Comparison of ENCODE assay signal across 11 mouse cellular contexts in the genomic region with DNA sequence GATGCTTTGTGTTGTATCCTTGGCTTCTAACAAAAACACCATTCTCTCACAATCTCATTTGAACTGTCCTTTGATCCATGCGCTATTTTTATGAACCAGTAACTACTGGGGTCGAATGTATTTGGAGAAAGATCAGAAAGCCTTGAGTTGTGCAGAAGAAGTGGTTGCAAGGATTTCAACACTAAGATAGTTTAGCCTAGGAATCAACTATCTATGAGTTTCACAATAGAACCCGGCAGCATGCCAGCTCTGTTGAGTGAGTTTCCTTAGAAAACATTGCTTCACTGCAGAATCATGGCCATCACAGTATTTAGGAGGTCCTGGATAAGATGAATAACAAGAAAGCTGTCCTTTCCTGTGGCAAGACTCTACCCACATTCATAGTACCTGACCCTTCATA.
DNase-seq lines count a peak whose midpoint lies in the region; ATAC-seq and TF ChIP-seq lines count a peak whose summit lies in the region.
"Had no signal": no experiment of that assay in that cellular context is flagged by ENCODE, and none has a peak within 500 bp of the region (broad histone marks: within the 10 kb centered on the region; RNA-seq: fewer than 3 reads in every experiment).

No protein-coding gene starts in this region.

- ATAC-seq in lung, postnatal 0 days, result peak; percentile 76
- no peak for ATAC-seq in forebrain, embryonic 14.5 days
- no peak for ATAC-seq in forebrain, postnatal 0 days

- 0 out of 2 replicates have a peak, but pooled peaks have one; percentile 48 for TF ChIP-seq EP300 in lung, postnatal 0 days (IDR thresholded peaks at IDR 0.05)

- peak; percentile 56 for DNase-seq in urinary bladder, postnatal 14 days (ENCODE audit: low spot score)
- no peak for DNase-seq in urinary bladder, postnatal 10 days (ENCODE audit: low spot score)
- DNase-seq in adrenal gland, postnatal 4 days (ENCODE audit: low spot score in 2 of 2), result peak; percentile 29 to 35
- peak; percentile 90 for DNase-seq in lung, postnatal 0 days (ENCODE audit: low spot score)
- DNase-seq in retina, embryonic 14.5 days (ENCODE audit: low spot score), result no peak
- no peak for DNase-seq in forebrain, embryonic 14.5 days (ENCODE audit: low spot score)
- DNase-seq in forebrain, postnatal 0 days, result no peak
- DNase-seq: kidney, postnatal 14 days; liver, embryonic 13.5 days had no signal

- no peaks in the 10 kb centered on the region for H3K27me3 ChIP-seq in lung, postnatal 0 days (replicated peaks; ENCODE audit: insufficient read depth, low read length)
- no peaks in the 10 kb centered on the region for H3K27me3 ChIP-seq in forebrain, embryonic 14.5 days (replicated peaks; ENCODE audit: control insufficient read depth, insufficient read depth, low read length)
- no peaks in the 10 kb centered on the region for H3K27me3 ChIP-seq in forebrain, postnatal 0 days (ENCODE audit: insufficient read depth, low read length)
- H3K27me3 ChIP-seq: liver, embryonic 13.5 days had no signal

- TF ChIP-seq CTCF in lung, postnatal 0 days (IDR thresholded peaks at IDR 0.05), result no peak
- no peak for TF ChIP-seq CTCF in forebrain, postnatal 0 days (IDR thresholded peaks at IDR 0.05; ENCODE audit: low read depth)

- H3K9ac ChIP-seq in lung, postnatal 0 days (replicated peaks; ENCODE audit: low read depth), result no peak overlapping the region
- H3K9ac ChIP-seq in forebrain, embryonic 14.5 days (ENCODE audit: low read length), result no peak overlapping the region
- H3K9ac ChIP-seq in forebrain, postnatal 0 days, result no peak overlapping the region
- H3K9ac ChIP-seq: liver, embryonic 13.5 days had no signal

- H3K4me3 ChIP-seq in lung, postnatal 0 days (ENCODE audit: low read depth, low read length), result no peak overlapping the region
- H3K4me3 ChIP-seq in forebrain, embryonic 14.5 days (ENCODE audit: low read depth, low read length), result no peak overlapping the region
- H3K4me3 ChIP-seq in forebrain, postnatal 0 days (ENCODE audit: low read depth, low read length), result no peak overlapping the region
- H3K4me3 ChIP-seq: erythroblast, embryonic 14.5 days; left cerebral cortex, adult 2 months; liver, embryonic 13.5 days had no signal

- H3K9me3 ChIP-seq in lung, postnatal 0 days (ENCODE audit: low read length), result no peaks in the 10 kb centered on the region
- no peaks in the 10 kb centered on the region for H3K9me3 ChIP-seq in forebrain, embryonic 14.5 days (replicated peaks; ENCODE audit: control insufficient read depth, low read length)
- no peaks in the 10 kb centered on the region for H3K9me3 ChIP-seq in forebrain, postnatal 0 days (ENCODE audit: low read length)
- H3K9me3 ChIP-seq: liver, embryonic 13.5 days had no signal

- H3K27ac ChIP-seq in lung, postnatal 0 days (ENCODE audit: low read length), result no peak overlapping the region
- H3K27ac ChIP-seq in forebrain, embryonic 14.5 days (ENCODE audit: low read depth, low read length), result no peak overlapping the region
- no peak overlapping the region for H3K27ac ChIP-seq in forebrain, postnatal 0 days (ENCODE audit: low read depth, low read length)
- H3K27ac ChIP-seq: left cerebral cortex, adult 2 months; liver, embryonic 13.5 days had no signal

- WGBS in lung, postnatal 0 days, result 52% methylated on average over 3 of the region's 3 CpGs
- WGBS in forebrain, embryonic 14.5 days, result 88% methylated on average over 3 of the region's 3 CpGs
- 85% methylated on average over 3 of the region's 3 CpGs for WGBS in forebrain, postnatal 0 days

- no peaks in the 10 kb centered on the region for H3K4me1 ChIP-seq in lung, postnatal 0 days (ENCODE audit: insufficient read depth, low read depth, low read length)
- H3K4me1 ChIP-seq in forebrain, embryonic 14.5 days (ENCODE audit: control insufficient read depth, insufficient read depth, low read length), result no peaks in the 10 kb centered on the region
- peaks cover 10% of the 10 kb centered on the region for H3K4me1 ChIP-seq in forebrain, postnatal 0 days (ENCODE audit: insufficient read depth)
- H3K4me1 ChIP-seq: liver, embryonic 13.5 days had no signal

- H3K4me2 ChIP-seq in lung, postnatal 0 days (replicated peaks; ENCODE audit: low read depth, low read length), result no peak overlapping the region
- H3K4me2 ChIP-seq in forebrain, embryonic 14.5 days (ENCODE audit: low read length), result no peak overlapping the region
- no peak overlapping the region for H3K4me2 ChIP-seq in forebrain, postnatal 0 days (ENCODE audit: low read depth)
- H3K4me2 ChIP-seq: liver, embryonic 13.5 days had no signal

- H3K36me3 ChIP-seq in lung, postnatal 0 days (ENCODE audit: insufficient read depth, low read length), result no peaks in the 10 kb centered on the region
- H3K36me3 ChIP-seq in forebrain, embryonic 14.5 days (ENCODE audit: control insufficient read depth, insufficient read depth, low read length), result no peaks in the 10 kb centered on the region
- H3K36me3 ChIP-seq in forebrain, postnatal 0 days (ENCODE audit: insufficient read depth), result no peaks in the 10 kb centered on the region
- H3K36me3 ChIP-seq: liver, embryonic 13.5 days had no signal

Comparison
In these comparisons a context has a peak if more than half of its experiments do, and no peak if none do; other contexts are left out.
1. DNase-seq: peak in urinary bladder, postnatal 14 days (single experiment), adrenal gland, postnatal 4 days (2 of 2) and lung, postnatal 0 days (single experiment); none in urinary bladder, postnatal 10 days (single experiment), retina, embryonic 14.5 days (single experiment), forebrain, embryonic 14.5 days (single experiment) and forebrain, postnatal 0 days (single experiment).